Mouse (Mus musculus): Measurements from ENCODE around the gene Nfyb.

Gene Nfyb

GRCm38 (mm10) chr10:82780816-82781215 lies 16.9 kb upstream of the Nfyb start:
- in situ Hi-C loops (cut with MboI, MseI), result loop anchor here in 1 of 2 experiments (25.0 kb wide), 1 partner anchor 1144 kb away; the partner anchor contains the start of genes Ankrd24, Gm10778 and Sirt6

DNA sequence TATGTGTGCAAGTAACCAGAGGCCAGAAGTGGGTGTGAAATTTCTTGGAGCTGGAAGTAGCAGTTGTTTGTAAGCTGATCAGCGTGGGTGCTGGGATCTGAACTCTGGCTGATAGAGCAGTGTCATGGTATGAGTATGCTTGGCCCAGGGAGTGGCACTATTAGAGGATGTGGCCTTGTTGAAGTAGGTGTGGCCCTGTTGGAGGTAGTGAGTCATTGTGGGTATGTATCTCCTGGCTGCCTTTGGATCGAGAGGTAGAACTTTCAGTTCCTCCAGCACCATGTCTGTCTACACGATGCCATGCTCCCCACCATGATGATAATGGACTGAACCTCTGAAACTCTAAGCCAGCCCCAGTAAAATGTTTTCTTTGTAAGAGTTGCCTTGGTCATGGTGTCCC lies 16.4 kb upstream of the Nfyb start:
- in situ Hi-C loops (cut with MboI, MseI), result loop anchor here in 1 of 2 experiments (25.0 kb wide), 1 partner anchor 1143 kb away; the partner anchor contains the start of genes Ankrd24, Gm10778 and Sirt6

DNA sequence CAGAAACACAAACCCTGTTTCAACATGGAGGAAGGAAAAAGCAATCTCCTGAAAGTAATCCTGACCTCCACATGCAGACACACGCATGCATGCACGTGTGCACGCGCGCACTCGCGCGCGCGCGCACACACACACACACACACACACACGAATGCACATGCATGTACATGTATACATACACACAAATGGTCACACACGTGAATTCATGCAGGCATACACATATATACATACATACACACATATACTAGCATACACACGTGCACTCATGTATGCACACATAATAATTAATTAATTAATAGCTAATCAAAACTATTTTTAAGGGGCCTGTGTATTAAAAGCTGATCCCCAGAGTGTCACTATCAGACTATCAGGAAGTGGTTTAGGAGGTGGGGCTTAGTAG lies 15.9 kb upstream of the Nfyb start:
- in situ Hi-C loops (cut with MboI, MseI), result loop anchor here in 1 of 2 experiments (10.0 to 25.0 kb wide), 2 partner anchors 1143 to 1545 kb away; partner anchors contain the start of genes Ankrd24, Atcay, Gm10778 and Sirt6

DNA sequence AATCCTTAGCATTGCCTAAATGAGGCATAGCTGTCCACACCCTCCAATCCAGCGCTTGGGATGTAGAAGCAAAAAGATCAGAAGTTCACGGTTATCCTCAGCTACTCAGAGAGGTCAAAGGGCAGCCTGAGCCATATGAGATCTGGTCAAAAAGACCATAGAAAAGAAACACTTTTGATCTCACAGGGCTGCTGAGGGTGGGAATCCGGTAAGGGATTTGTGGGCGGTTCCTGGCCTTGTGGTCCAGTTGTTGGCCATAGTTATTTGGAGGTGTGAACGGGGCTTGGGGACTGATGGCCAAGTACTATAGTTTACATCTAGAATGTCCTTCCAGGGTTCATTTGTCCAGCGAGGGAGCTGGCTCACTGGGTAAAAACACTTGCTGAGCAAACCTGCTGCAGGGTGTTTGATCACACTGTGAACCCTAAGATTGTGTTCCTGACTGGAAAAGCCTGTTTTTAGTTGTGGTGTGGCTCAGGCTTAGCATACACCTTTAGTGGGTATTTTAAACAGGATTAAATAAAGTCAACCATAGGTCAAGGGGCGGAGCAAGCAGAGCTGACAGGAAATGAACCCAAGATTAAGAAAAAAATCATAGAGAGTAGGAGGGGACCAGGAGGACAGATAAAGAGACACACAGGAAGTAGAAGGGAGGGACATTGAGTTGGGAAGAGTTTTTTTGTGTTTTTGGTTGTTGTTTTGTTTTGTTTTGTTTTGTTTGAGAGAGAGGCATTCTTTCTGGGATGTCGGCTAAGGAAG lies 15.0 kb upstream of the Nfyb start:
- in situ Hi-C loops (cut with MboI, MseI), result loop anchor here in 1 of 2 experiments (10.0 to 25.0 kb wide), 2 partner anchors 1142 to 1544 kb away; partner anchors contain the start of genes Ankrd24, Atcay, Gm10778 and Sirt6

GRCm38 (mm10) chr10:82777886-82778285 lies 13.9 kb upstream of the Nfyb start:
- in situ Hi-C loops (cut with MboI, MseI), result loop anchor here in 1 of 2 experiments (10.0 to 25.0 kb wide), 2 partner anchors 1141 to 1543 kb away; partner anchors contain the start of genes Ankrd24, Atcay, Gm10778 and Sirt6

DNA sequence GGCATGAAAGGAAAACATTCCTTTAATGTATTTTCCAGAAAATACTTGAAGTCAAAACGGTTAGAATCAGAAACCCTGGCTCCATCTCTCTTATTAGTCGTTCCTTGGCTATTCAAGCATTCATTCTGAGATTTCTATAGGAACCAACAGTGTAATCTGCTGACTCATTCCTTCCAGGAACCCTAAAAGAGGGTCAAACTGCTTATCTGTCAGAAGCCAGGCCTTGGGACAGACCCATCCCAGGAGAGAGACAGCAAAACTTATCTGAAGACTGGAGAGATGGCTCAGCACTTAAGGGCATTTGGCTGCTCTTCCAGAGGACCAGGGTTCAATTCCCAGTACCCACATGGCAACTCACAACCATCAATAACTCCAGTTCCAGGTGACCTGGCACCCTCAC lies 13.1 kb upstream of the Nfyb start:
- in situ Hi-C loops (cut with MboI, MseI), result loop anchor here in 1 of 2 experiments (10.0 to 25.0 kb wide), 2 partner anchors 1140 to 1542 kb away; partner anchors contain the start of genes Ankrd24, Atcay, Gm10778 and Sirt6

DNA sequence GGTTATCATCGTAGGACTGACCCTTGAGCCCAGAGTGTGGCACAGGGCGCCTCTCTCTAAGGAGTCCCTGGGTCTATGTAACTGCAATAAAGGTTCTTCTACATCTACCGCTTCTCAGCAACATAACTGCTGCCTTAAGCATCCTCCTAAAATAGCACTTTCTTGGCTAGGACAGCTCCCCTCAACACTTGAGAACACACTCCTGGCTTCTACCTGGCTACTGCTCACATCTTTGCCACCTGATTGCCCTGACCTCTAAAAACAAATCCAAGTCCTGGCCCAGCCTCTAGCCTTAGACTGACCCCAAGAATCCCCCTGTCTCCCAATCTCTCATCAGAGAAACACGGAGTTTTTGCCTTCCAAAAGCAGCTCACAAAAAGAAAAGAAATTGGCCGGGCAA lies 10.9 kb upstream of the Nfyb start:
- in situ Hi-C loops (cut with MboI, MseI), result loop anchor here in 1 of 2 experiments (10.0 to 25.0 kb wide), 3 partner anchors 1138 to 1838 kb away; partner anchors contain the start of genes Ankrd24, Atcay, Gadd45b and Gm10778

DNA sequence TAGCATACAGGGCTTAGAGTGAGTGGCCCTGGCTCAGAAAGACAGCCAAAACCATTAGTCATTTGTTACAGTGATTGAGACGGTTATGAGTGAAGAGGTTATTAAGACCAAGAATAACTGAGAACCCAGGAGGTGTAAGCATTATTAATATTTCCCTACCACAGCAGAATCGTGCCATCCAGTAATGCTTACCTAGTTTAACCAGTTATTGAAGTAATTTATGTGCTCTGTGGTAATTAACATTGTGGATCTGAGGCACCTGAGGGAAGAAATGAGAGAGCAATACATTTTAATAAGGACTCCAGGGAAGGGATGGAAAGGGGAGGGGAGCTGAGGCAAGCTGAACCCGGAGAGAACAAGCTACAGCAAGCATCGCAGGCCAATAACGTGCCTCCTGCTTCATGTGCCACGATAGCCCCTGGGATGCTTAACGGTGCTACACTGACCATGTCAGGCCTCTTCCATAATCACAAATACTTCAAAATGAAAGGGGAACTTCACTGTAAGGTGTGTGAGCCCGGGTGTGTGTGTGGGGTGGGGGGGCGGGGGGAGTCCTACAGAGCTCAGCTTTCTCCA lies 7.7 kb upstream of the Nfyb start:
- in situ Hi-C loops (cut with MboI, MseI), result loop anchor here in 1 of 2 experiments (10.0 to 25.0 kb wide), 2 partner anchors 1537 to 1834 kb away; partner anchors contain the start of genes Atcay, Gadd45b and Zfr2

DNA sequence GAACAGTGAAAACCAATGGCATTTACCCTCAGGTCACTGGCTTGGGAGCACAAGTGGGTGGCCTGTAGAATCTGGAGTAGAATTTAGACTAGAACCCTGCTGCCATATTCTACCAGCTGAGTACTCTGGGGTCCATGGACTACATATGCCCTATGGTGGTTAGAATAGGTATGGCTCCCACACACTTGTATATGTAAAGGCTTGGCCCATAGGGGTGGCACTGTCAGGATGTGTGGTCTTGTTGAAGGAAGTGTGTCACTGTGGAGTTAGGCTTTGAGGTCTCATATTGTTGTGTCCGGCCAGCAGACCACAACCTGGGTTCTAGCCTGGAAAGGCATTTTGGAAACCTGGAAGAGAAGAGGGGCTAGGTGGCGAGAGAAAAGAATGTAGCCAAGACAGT lies 6.8 kb upstream of the Nfyb start:
- in situ Hi-C loops (cut with MboI, MseI), result loop anchor here in 1 of 2 experiments (10.0 to 25.0 kb wide), 2 partner anchors 1536 to 1833 kb away; partner anchors contain the start of genes Atcay, Gadd45b and Zfr2

GRCm38 (mm10) chr10:82768901-82769300 lies 5.0 kb upstream of the Nfyb start:
- in situ Hi-C loops (cut with MboI, MseI), result loop anchor here (5.0 to 25.0 kb wide), 2 partner anchors 93 to 1832 kb away; partner anchors contain the start of gene Gadd45b (in 1 of the 2)

- in situ Hi-C loops (cut with MboI, MseI), result loop anchor here (5.0 to 25.0 kb wide), 2 partner anchors 34 to 1826 kb away; partner anchors contain the start of gene Gadd45b (in 1 of the 2)
Measured at GRCm38 (mm10) chr10:82762756-82763681, 925 bp downstream of the Nfyb start.

DNA sequence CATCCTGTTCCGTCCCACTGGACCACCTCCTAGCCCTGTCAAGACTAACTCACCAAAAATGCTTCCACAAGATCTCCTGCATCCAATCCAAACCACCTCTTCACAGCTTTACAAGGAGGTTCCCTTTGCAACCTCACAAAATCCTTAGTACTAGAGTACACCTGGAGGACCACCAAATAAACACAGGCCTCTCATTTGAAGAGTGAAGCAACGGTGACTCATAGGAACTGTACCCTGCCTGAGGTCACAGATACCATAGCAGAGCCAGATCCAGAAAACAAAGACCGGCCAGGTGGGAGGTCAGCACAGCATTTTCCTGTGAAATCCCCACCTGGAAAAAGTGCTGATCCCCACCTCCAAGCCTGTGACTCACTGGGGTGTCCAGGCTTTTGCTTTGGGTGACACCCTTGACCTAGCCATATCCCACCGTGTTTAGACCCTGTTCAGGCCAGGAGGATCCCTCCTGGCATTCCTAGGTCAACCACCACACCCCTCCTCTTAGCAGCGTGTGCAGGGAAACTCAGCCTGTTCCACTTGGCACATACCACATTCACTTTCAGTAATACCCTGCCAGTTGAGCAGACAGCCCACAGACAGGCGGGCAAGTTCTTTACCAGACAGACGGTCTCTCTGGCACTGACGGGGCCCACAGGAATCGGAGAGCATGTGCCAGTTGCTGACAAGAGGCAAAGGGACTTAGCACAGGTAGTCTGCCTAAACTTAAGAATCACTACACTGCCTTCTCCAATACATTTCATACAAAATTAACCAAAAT lies 2.7 kb downstream of the Nfyb start:
- in situ Hi-C loops (cut with MboI, MseI), result loop anchor here (5.0 to 25.0 kb wide), 2 partner anchors 36 to 1824 kb away; partner anchors contain the start of gene Gadd45b (in 1 of the 2)

DNA sequence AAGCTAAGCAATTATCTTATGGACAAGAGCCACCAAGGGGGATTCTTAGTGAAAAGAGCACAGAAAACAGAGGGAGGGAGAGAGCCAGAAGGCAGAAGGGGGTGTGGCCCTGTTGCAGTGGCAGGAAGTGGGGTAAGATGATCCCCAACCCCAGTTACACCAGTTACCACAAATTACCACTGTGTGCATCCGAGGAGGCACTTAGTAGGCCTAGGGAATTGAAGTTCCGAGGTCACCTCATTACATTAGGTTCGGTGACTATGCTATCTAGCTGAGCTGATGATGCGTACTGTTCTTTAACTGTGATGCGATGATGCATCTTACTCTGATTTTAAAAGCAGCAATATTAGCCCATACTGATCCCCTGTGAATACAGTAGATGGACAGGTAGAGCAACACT lies 4.2 kb downstream of the Nfyb start:
- in situ Hi-C loops (cut with MboI, MseI), result loop anchor here (5.0 to 25.0 kb wide), 2 partner anchors 38 to 1822 kb away; partner anchors contain the start of gene Gadd45b (in 1 of the 2)

DNA sequence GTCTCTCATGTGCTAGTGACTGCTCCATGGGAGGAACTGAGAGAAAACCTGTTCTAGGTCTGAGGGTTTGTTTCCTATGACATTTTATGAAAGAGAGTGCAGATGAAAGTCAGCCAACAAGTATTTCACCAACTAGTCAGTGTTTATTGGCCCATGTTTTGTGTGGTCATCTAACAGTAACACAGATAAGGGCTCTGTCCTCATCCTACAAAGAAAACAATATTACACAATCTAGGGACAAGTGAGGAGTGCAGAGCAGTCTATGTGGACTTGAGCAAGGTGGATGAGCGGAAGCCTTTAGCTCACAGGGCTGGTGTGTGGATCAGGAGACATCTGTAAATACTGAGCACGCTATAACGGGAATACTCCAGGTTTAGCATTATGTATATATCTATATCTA lies 5.1 kb downstream of the Nfyb start:
- in situ Hi-C loops (cut with MboI, MseI), result loop anchor here in 1 of 2 experiments (25.0 kb wide), 1 partner anchor 1822 kb away; the partner anchor contains the start of gene Gadd45b

- in situ Hi-C loops (cut with MboI, MseI), result loop anchor here in 1 of 2 experiments (25.0 kb wide), 1 partner anchor 1821 kb away; the partner anchor contains the start of gene Gadd45b
Measured at GRCm38 (mm10) chr10:82758368-82758767, 5.6 kb downstream of the Nfyb start.

GRCm38 (mm10) chr10:82757341-82757740 lies 6.6 kb downstream of the Nfyb start:
- in situ Hi-C loops (cut with MboI, MseI), result loop anchor here in 1 of 2 experiments (25.0 kb wide), 1 partner anchor 1820 kb away; the partner anchor contains the start of gene Gadd45b

DNA sequence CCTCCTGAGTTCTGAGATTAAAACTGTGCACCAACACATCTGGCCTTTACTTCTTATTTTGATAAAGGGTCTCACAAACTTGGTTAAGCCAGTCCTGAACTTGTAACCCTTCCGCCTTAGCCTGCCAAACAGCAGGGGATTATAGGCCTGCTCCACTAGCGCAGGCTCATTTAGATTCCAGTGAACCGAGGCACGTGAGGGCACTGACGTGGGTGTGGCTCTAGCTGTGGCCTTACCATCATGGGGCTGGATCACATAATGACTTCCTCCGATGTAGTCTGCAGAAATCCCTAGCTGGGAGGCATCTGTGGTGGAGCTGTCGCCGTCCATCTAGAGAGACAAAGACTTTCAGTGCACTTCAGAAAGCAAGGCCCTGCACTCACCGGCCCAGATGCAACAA lies 7.5 kb downstream of the Nfyb start:
- in situ Hi-C loops (cut with MboI, MseI), result loop anchor here in 1 of 2 experiments (25.0 kb wide), 1 partner anchor 1819 kb away; the partner anchor contains the start of gene Gadd45b

- in situ Hi-C loops (cut with MboI, MseI), result loop anchor here in 1 of 2 experiments (25.0 kb wide), 1 partner anchor 1818 kb away; the partner anchor contains the start of gene Gadd45b
Measured at GRCm38 (mm10) chr10:82755213-82755890, 8.6 kb downstream of the Nfyb start.
